Mouse (Mus musculus) CH12.LX (cell line): ENCODE data around the gene Kcnj6. TPM values are rescaled to one million over a fixed set of nuclear protein-coding genes. Genes with fewer than 3 reads are reported as not detected.

Experiments
- DNase-seq: peaks from one replicate; pipeline ENCODE4 v3.0.0-alpha.2; 2013; ENCODE audit errors: extremely low read depth
- H3K27ac ChIP-seq: 2 replicates; pipeline ENCODE4 v1.5.1; 2012; ENCODE audit warnings: low read depth, mild to moderate bottlenecking, control low read depth, moderate library complexity; ENCODE audit not compliant: insufficient read depth
- H3K27me3 ChIP-seq: replicated peaks from 2 replicates; pipeline ENCODE3; 2012; ENCODE audit warnings: inconsistent platforms
- H3K36me3 ChIP-seq, 2 experiments: replicated peaks in 1 of 2; 2 replicates each; pipeline versions ENCODE3 to v1.6.1; 2012; ENCODE audit warnings: inconsistent platforms in 1 of 2, low read length in 1 of 2, mild to moderate bottlenecking in 1 of 2, mixed read lengths in 1 of 2, moderate library complexity in 1 of 2; ENCODE audit not compliant: control insufficient read depth in 1 of 2, insufficient read depth in 1 of 2
- H3K4me1 ChIP-seq, 2 experiments: 2 replicates each; pipeline ENCODE4 v1.6.1; 2012; ENCODE audit warnings: inconsistent platforms in 1 of 2, moderate library complexity in 1 of 2; ENCODE audit not compliant: insufficient read depth in 2 of 2, control insufficient read depth in 1 of 2
- H3K4me2 ChIP-seq: 2 replicates; pipeline ENCODE4 v1.6.1; 2012; ENCODE audit warnings: low read depth, mild to moderate bottlenecking, control low read depth; ENCODE audit not compliant: poor library complexity, insufficient read depth, severe bottlenecking
- H3K4me3 ChIP-seq, 3 experiments: fragments of 150-350 bp in 1 of 3; sonication (generic) in 1 of 3; replicated peaks in 1 of 3; 2 replicates each; pipeline versions ENCODE3 to v1.5.1; 2011 to 2012; ENCODE audit warnings: low read depth in 2 of 3, low read length in 2 of 3, mild to moderate bottlenecking in 2 of 3, moderate library complexity in 2 of 3, control low read depth in 1 of 3, improper control_type of control experiment in 1 of 3, inconsistent platforms in 1 of 3, mixed read lengths in 1 of 3; ENCODE audit not compliant: poor library complexity in 1 of 3
- H3K79me2 ChIP-seq: replicated peaks from 2 replicates; pipeline ENCODE4 v1.6.1; 2012; ENCODE audit warnings: mild to moderate bottlenecking, moderate library complexity; ENCODE audit not compliant: control insufficient read depth, poor library complexity, insufficient read depth, severe bottlenecking; ENCODE audit errors: extremely low read depth
- H3K9ac ChIP-seq: 2 replicates; pipeline ENCODE4 v1.6.1; 2012; ENCODE audit warnings: low read depth, mild to moderate bottlenecking, control low read depth, moderate library complexity; ENCODE audit not compliant: insufficient read depth
- H3K9me3 ChIP-seq: replicated peaks from 2 replicates; pipeline ENCODE3; 2012; ENCODE audit warnings: low read length, inconsistent platforms, mixed read lengths
- BHLHE40 ChIP-seq: IDR thresholded peaks from 2 replicates; pipeline ENCODE4 v1.6.1; 2011; ENCODE audit warnings: mild to moderate bottlenecking, low read depth, low read length, improper control_type of control experiment
- CHD1 ChIP-seq: IDR thresholded peaks from 2 replicates; pipeline ENCODE4 v1.6.1; 2012; ENCODE audit warnings: low read depth, low read length, improper control_type of control experiment, inconsistent platforms
- CTCF ChIP-seq, 2 experiments: IDR thresholded peaks in 1 of 2; conservative IDR thresholded peaks in 1 of 2; 2 replicates each; pipeline ENCODE4 v1.5.1; 2011 to 2012; ENCODE audit warnings: low read depth in 2 of 2, low read length in 2 of 2, improper control_type of control experiment in 1 of 2, inconsistent platforms in 1 of 2, mild to moderate bottlenecking in 1 of 2, moderate library complexity in 1 of 2
- GABPA ChIP-seq: IDR thresholded peaks from 2 replicates; pipeline ENCODE4 v1.6.1; 2012; ENCODE audit warnings: low read depth, low read length, improper control_type of control experiment, inconsistent platforms; ENCODE audit not compliant: insufficient replicate concordance
- IRF4 ChIP-seq: IDR thresholded peaks from 2 replicates; pipeline ENCODE4 v1.6.1; 2014; ENCODE audit warnings: low read depth, mild to moderate bottlenecking, inconsistent platforms, low read length, improper control_type of control experiment
- JUN ChIP-seq: IDR thresholded peaks from 2 replicates; pipeline ENCODE4 v1.6.1; 2011; ENCODE audit warnings: low read depth, mild to moderate bottlenecking, low read length, improper control_type of control experiment, moderate library complexity; ENCODE audit not compliant: insufficient read depth
- KAT2A ChIP-seq: IDR thresholded peaks from 2 replicates; pipeline ENCODE4 v1.6.1; 2012; ENCODE audit warnings: low read length, improper control_type of control experiment, inconsistent platforms; ENCODE audit not compliant: insufficient replicate concordance
- MAX ChIP-seq: IDR thresholded peaks from 2 replicates; pipeline ENCODE4 v1.6.1; 2011; ENCODE audit warnings: low read length, improper control_type of control experiment
- MAZ ChIP-seq: IDR thresholded peaks from 2 replicates; pipeline ENCODE4 v1.6.1; 2012; ENCODE audit warnings: low read depth, mild to moderate bottlenecking, inconsistent platforms, low read length, improper control_type of control experiment, moderate library complexity
- MXI1 ChIP-seq: IDR thresholded peaks from 2 replicates; pipeline ENCODE4 v1.6.1; 2011; ENCODE audit warnings: mild to moderate bottlenecking, low read depth, low read length, improper control_type of control experiment
- NELFE ChIP-seq: IDR thresholded peaks from 2 replicates; pipeline ENCODE4 v1.6.1; 2011; ENCODE audit warnings: low read depth, low read length, improper control_type of control experiment
- PAX5 ChIP-seq: IDR thresholded peaks from 2 replicates; pipeline ENCODE4 v1.6.1; 2012; ENCODE audit warnings: low read length, inconsistent platforms, mixed read lengths
- POLR2AphosphoS2 ChIP-seq: IDR thresholded peaks from 2 replicates; pipeline ENCODE4 v1.6.1; 2011; ENCODE audit warnings: low read depth, low read length, improper control_type of control experiment
- RAD21 ChIP-seq: IDR thresholded peaks from 2 replicates; pipeline ENCODE4 v1.6.1; 2011; ENCODE audit warnings: low read depth, mild to moderate bottlenecking, low read length, improper control_type of control experiment, moderate library complexity
- RCOR1 ChIP-seq: conservative IDR thresholded peaks from 2 replicates; pipeline ENCODE4 v1.6.1; 2012; ENCODE audit warnings: low read depth, mild to moderate bottlenecking, inconsistent platforms, low read length, improper control_type of control experiment
- SIN3A ChIP-seq: IDR thresholded peaks from 2 replicates; pipeline ENCODE4 v1.6.1; 2012; ENCODE audit warnings: low read length, improper control_type of control experiment, inconsistent platforms
- TBP ChIP-seq: conservative IDR thresholded peaks from 2 replicates; pipeline ENCODE4 v1.6.1; 2011; ENCODE audit warnings: low read depth, low read length, improper control_type of control experiment
- TCF12 ChIP-seq: IDR thresholded peaks from 2 replicates; pipeline ENCODE4 v1.6.1; 2014; ENCODE audit warnings: low read depth, mild to moderate bottlenecking, inconsistent platforms, low read length, improper control_type of control experiment
- UBTF ChIP-seq: IDR thresholded peaks from 2 replicates; pipeline ENCODE4 v1.6.1; 2012; ENCODE audit warnings: low read depth, mild to moderate bottlenecking, inconsistent platforms, low read length, improper control_type of control experiment, moderate library complexity
- USF1 ChIP-seq: IDR thresholded peaks from 2 replicates; pipeline ENCODE4 v1.6.1; 2014; ENCODE audit warnings: low read depth, mild to moderate bottlenecking, inconsistent platforms, low read length, improper control_type of control experiment
- USF2 ChIP-seq: conservative IDR thresholded peaks from 2 replicates; pipeline ENCODE4 v1.6.1; 2011; ENCODE audit warnings: low read depth, low read length, improper control_type of control experiment
- ZKSCAN1 ChIP-seq: IDR thresholded peaks from 2 replicates; pipeline ENCODE4 v1.6.1; 2012; ENCODE audit warnings: low read depth, inconsistent platforms, low read length, improper control_type of control experiment, borderline replicate concordance
- ZMIZ1 ChIP-seq: IDR thresholded peaks from 2 replicates; pipeline ENCODE4 v1.6.1; 2012; ENCODE audit warnings: low read depth, mild to moderate bottlenecking, inconsistent platforms, low read length, improper control_type of control experiment
- dilution Hi-C: fragments of 300-500 bp; cut with MboI; formaldehyde crosslinking; loops from 2 replicates; pipeline ENCODE4 v1.14.3; 2020; ENCODE audit warnings: low sequenced_read_pairs; ENCODE audit not compliant: extremely low pct_unique_long_range_greater_than_20kb, extremely low pct_ligation_motif_present
- in situ Hi-C: fragments of 300-500 bp; cut with MboI; formaldehyde crosslinking; loops from 3 replicates; pipeline ENCODE4 v1.14.3; 2019; ENCODE audit warnings: low sequenced_read_pairs, low pct_ligation_motif_present, low pct_unique_long_range_greater_than_20kb, mixed read lengths
- polyA plus RNA-seq: library from polyadenylated mRNA; unstranded; fragments of >175 nt; gene quantifications from 2 replicates; pipeline ENCODE4 v1.2.1, GENCODE M21; 2012; ENCODE audit warnings: low read depth; ENCODE audit not compliant: insufficient read length
- total RNA-seq, 2 experiments: library from RNA; depleted of rRNA; stranded (reverse); fragments of 300-350 nt in 1 of 2; fragments of >200 nt in 1 of 2; gene quantifications; 2 replicates each; pipeline ENCODE4 v1.2.3; 2012 to 2014

Kcnj6 gene
- total and polyA plus RNA-seq, 3 experiments: not detected

- Histone ChIP-seq H3K4me3 (no peak overlapping the region), H3K9me3 (no peaks in the 10 kb centered on the region), H3K4me2 (no peak overlapping the region), H3K9ac (no peak overlapping the region), H3K27ac (no peak overlapping the region), H3K79me2 (no peaks in the 10 kb centered on the region), H3K36me3 (no peaks in the 10 kb centered on the region), H3K27me3 (peaks cover 5% of the 10 kb centered on the region), H3K4me1 (peaks cover 3 to 6% of the 10 kb centered on the region in 2 experiments; a peak in 3 of 4 replicates)
- dilution Hi-C loops: no loop called here
- DNase-seq: no peak
- in situ Hi-C loops: no loop called here
- TF ChIP-seq RAD21 (no peak), CHD1 (no peak), TBP (no peak), GABPA (no peak), ZKSCAN1 (no peak), MXI1 (no peak), BHLHE40 (no peak), ZMIZ1 (no peak), NELFE (no peak), IRF4 (no peak), RCOR1 (no peak), USF2 (no peak), KAT2A (no peak), SIN3A (no peak), POLR2AphosphoS2 (no peak), USF1 (no peak), MAZ (no peak), MAX (no peak), PAX5 (no peak), TCF12 (no peak)
Measured at GRCm38 (mm10) chr16:94919177-94919576, 78.3 kb downstream of the Kcnj6 start.

GRCm38 (mm10) chr16:94906026-94906425 lies 91.5 kb downstream of the Kcnj6 start:
- in situ Hi-C loops: no loop called here
- H3K36me3 ChIP-seq: no peaks in the 10 kb centered on the region

More at GRCm38 (mm10) chr16:94906026-94906425, 91.5 kb downstream of the Kcnj6 start:
- dilution Hi-C loops: no loop called here
- H3K9me3 ChIP-seq: no peaks in the 10 kb centered on the region
- no peak for DNase-seq
- H3K79me2 ChIP-seq: no peaks in the 10 kb centered on the region
- peaks cover 61% of the 10 kb centered on the region for H3K27me3 ChIP-seq
- H3K27ac ChIP-seq: no peak overlapping the region
- H3K4me1 ChIP-seq: peaks cover 0 to 3% of the 10 kb centered on the region in 2 experiments; a peak in 1 of 4 replicates
- H3K9ac ChIP-seq: no peak overlapping the region
- TF ChIP-seq JUN (no peak), SIN3A (no peak), TCF12 (no peak), IRF4 (no peak), CTCF (conservative IDR thresholded peaks at IDR 0.05 in 1 of 2, IDR thresholded peaks at IDR 0.05 in 1 of 2; ENCODE audit: low read depth in 2 of 2, low read length in 2 of 2) (no peak), UBTF (no peak)
- H3K4me2 ChIP-seq: no peak overlapping the region
- H3K4me3 ChIP-seq: no peak overlapping the region
